Mouse (Mus musculus): ENCODE results near the gene Tbc1d13.

DNA sequence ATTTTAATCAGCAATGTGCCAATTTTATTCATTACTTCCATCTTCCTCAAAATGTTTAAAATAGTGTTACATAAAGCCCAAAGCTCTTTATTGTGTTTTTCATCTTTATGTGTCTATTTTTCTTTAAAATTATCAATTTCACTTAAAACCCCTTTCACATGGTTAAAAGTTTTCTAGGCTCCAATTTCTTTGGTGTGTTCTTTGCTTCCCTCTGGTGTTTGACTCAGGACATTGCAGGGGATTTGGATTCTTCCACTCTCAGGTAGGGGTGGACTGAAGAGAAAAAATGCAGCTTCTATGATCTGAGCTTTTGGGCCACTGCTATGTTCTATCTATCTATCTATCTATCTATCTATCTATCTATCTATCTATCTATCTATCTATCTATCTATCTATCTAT lies 28.3 kb downstream of the Tbc1d13 start:
- TF ChIP-seq POLR2A (IDR thresholded peaks at IDR 0.05; ENCODE audit: extremely low read depth, insufficient read depth, low read length) (no peak), CTCF (IDR thresholded peaks at IDR 0.05; ENCODE audit: low read depth, low read length) (peak; percentile 32; the same call in 1 of the 2 replicates)

Data from liver, adult 2 months (tissue).